Mouse (Mus musculus) liver, embryonic 14.5 days (tissue): ENCODE data around the gene Ankrd33b. TPM values are rescaled to one million over a fixed set of nuclear protein-coding genes. Genes with fewer than 3 reads are reported as not detected.

Experiments
- ATAC-seq: fragments of 200-750 bp; cut with Nextera tagmentation; 2 replicates; pipeline ENCODE4 v1.8.0; 2017; ENCODE audit warnings: moderate number of reproducible peaks, mild to moderate bottlenecking, moderate library complexity; ENCODE audit not compliant: insufficient read depth
- DNase-seq, 3 experiments: peaks; one replicate each; pipeline ENCODE4 v3.0.0-alpha.2; 2012 to 2013; ENCODE audit warnings: low read depth in 3 of 3, low spot score in 3 of 3
- H3K27ac ChIP-seq: fragments of 300-500 bp; sonication (generic); 2 replicates; pipeline ENCODE4 v1.5.1; 2014; ENCODE audit warnings: moderate library complexity, mild to moderate bottlenecking, control low read depth, inconsistent platforms
- H3K27me3 ChIP-seq: fragments of 300-500 bp; sonication (generic); 2 replicates; pipeline ENCODE4 v1.6.1; 2014; ENCODE audit warnings: mild to moderate bottlenecking, low read length, moderate library complexity; ENCODE audit not compliant: control insufficient read depth, insufficient read depth
- H3K36me3 ChIP-seq: fragments of 300-500 bp; sonication (generic); replicated peaks from 2 replicates; pipeline ENCODE4 v1.6.1; 2014; ENCODE audit warnings: low read depth; ENCODE audit not compliant: control insufficient read depth, insufficient read depth
- H3K4me1 ChIP-seq, 2 experiments: fragments of 200-500 bp in 1 of 2; fragments of 300-500 bp in 1 of 2; sonication (generic) in 1 of 2; replicated peaks; 2 replicates each; pipeline ENCODE4 v1.6.1; 2012 to 2014; ENCODE audit warnings: antibody characterized with exemption in 1 of 2, inconsistent platforms in 1 of 2, low read length in 1 of 2; ENCODE audit not compliant: control insufficient read depth in 2 of 2, insufficient read depth in 2 of 2
- H3K4me2 ChIP-seq: fragments of 300-500 bp; sonication (generic); 2 replicates; pipeline ENCODE4 v1.6.1; 2014; ENCODE audit warnings: low read depth, mild to moderate bottlenecking, control low read depth, moderate library complexity
- H3K4me3 ChIP-seq, 2 experiments: fragments of 200-500 bp in 1 of 2; fragments of 300-500 bp in 1 of 2; sonication (generic) in 1 of 2; 2 replicates each; pipeline ENCODE4 v1.5.1; 2012 to 2014; ENCODE audit warnings: low read depth in 2 of 2, low read length in 2 of 2, mild to moderate bottlenecking in 2 of 2, control low read depth in 1 of 2, inconsistent platforms in 1 of 2, moderate library complexity in 1 of 2; ENCODE audit not compliant: insufficient read depth in 1 of 2
- H3K9ac ChIP-seq: fragments of 300-500 bp; sonication (generic); replicated peaks from 2 replicates; pipeline ENCODE4 v1.6.1; 2014; ENCODE audit warnings: mild to moderate bottlenecking, control low read depth, moderate library complexity
- H3K9me3 ChIP-seq: fragments of 300-500 bp; sonication (generic); 2 replicates; pipeline ENCODE4 v1.6.1; 2016; ENCODE audit warnings: low read length, mixed read lengths; ENCODE audit not compliant: control insufficient read depth
- CTCF ChIP-seq: IDR thresholded peaks from 2 replicates; pipeline ENCODE4 v1.5.1; 2016; ENCODE audit warnings: antibody characterized with exemption, low read depth, control low read depth
- EP300 ChIP-seq: IDR thresholded peaks from 2 replicates; pipeline ENCODE4 v1.6.1; 2016; ENCODE audit warnings: antibody characterized with exemption, low read depth
- WGBS: fragments of 180-500 bp; shearing (Covaris S2); extraction: QIAGEN DNeasy Blood & Tissue Kit; methylation state at CpG from one replicate; pipeline ENCODE4 v1.1.7; 2014; ENCODE audit not compliant: insufficient replicate concordance; 5-methylcytosine and 5-hydroxymethylcytosine counted together
- polyA plus RNA-seq, 2 experiments: library from polyadenylated mRNA; depleted of rRNA in 1 of 2; stranded (reverse) in 1 of 2; unstranded in 1 of 2; fragments of >200 nt; fragmentation: Nextera tagmentation in 1 of 2; extraction: Ambion mirVana in 1 of 2; gene quantifications; 2 replicates each; pipeline versions ENCODE4 v1.2.1 to v1.2.3; 2012 to 2014

Ankrd33b gene
- polyA plus RNA-seq, 2 experiments: 0.19 to 0.27 TPM

GRCm38 (mm10) chr15:31412436-31412835 is 44.9 kb upstream of the Ankrd33b start:
- Histone ChIP-seq H3K9me3 (no peaks in the 10 kb centered on the region), H3K4me1 (peaks cover 0 to 2% of the 10 kb centered on the region in 2 experiments; a peak in 2 of 4 replicates), H3K27ac (no peak overlapping the region), H3K9ac (no peak overlapping the region), H3K27me3 (no peaks in the 10 kb centered on the region), H3K36me3 (no peaks in the 10 kb centered on the region), H3K4me2 (no peak overlapping the region), H3K4me3 (no peak overlapping the region)
- TF ChIP-seq CTCF: no peak
- TF ChIP-seq EP300: no peak
- ATAC-seq (no peak), DNase-seq (no peak)
- WGBS: 50% methylated on average over 6 of the region's 6 CpGs

- WGBS: 51% methylated on average over 4 of the region's 4 CpGs
- Histone ChIP-seq H3K9ac (no peak overlapping the region), H3K27ac (no peak overlapping the region), H3K4me2 (no peak overlapping the region), H3K4me3 (no peak overlapping the region), H3K36me3 (no peaks in the 10 kb centered on the region), H3K27me3 (no peaks in the 10 kb centered on the region), H3K4me1 (peaks cover 0 to 4% of the 10 kb centered on the region in 2 experiments; a peak in 2 of 4 replicates), H3K9me3 (no peaks in the 10 kb centered on the region)
- peak; percentile 72 for ATAC-seq
- peak in 2 of 3 experiments; percentile 16 to 26 for DNase-seq
- no peak for TF ChIP-seq EP300
- TF ChIP-seq CTCF: no peak
Observed at GRCm38 (mm10) chr15:31407490-31407889, 40.0 kb upstream of the Ankrd33b start.

DNA sequence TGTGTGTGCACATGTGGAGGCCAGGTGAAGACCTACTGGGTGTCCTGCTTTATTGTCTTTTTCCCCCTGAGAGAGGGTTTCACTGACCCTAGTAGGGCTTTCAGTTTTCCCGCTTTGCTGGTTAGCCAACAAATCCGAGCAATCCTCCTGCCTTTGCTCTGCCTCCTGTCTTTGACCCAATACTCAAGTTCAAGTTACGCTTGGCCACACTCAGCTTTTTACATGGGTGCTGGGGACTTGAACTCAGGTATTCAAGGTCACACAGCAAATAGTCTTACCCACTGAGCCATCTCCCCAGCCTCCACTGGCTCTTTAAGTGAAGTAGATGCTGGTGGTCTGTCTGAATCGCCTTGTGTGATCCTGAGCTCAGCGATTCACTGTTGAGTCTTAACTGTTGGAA is 39.4 kb upstream of the Ankrd33b start:
- Histone ChIP-seq H3K4me1 (peaks cover 0 to 4% of the 10 kb centered on the region in 2 experiments; a peak in 2 of 4 replicates), H3K36me3 (no peaks in the 10 kb centered on the region), H3K4me2 (no peak overlapping the region), H3K4me3 (no peak overlapping the region), H3K27me3 (no peaks in the 10 kb centered on the region), H3K9me3 (no peaks in the 10 kb centered on the region), H3K27ac (no peak overlapping the region), H3K9ac (no peak overlapping the region)
- no peak for TF ChIP-seq CTCF
- TF ChIP-seq EP300: no peak
- no peak for ATAC-seq
- DNase-seq: no peak
- 62% methylated on average over 5 of the region's 5 CpGs for WGBS

DNA sequence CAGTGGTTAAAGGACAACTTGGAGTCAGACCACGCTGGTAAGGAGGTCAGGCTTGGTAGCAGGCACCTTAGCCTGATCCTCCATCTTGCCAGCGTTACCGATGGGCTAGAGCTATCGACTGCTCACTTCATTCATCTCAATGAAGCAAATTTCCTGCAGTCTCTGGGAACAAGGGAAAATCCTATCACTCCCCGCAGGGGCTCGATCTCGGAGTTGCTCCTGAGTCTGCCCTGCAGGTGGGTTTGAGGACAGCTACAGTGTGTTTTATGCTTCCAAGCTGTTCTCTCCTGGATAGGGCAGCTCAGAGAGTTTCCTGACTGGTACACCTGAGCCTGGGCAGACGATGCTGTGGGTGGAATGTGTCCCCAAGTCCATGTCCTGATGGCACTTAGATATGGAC is 36.8 kb upstream of the Ankrd33b start:
- 67% methylated on average over 8 of the region's 8 CpGs for WGBS

GRCm38 (mm10) chr15:31402200-31402892 is 34.8 kb upstream of the Ankrd33b start:
- TF ChIP-seq CTCF (no peak), EP300 (no peak)
- H3K9ac ChIP-seq: no peak overlapping the region
- no peak overlapping the region for H3K4me3 ChIP-seq
- no peaks in the 10 kb centered on the region for H3K27me3 ChIP-seq
- H3K9me3 ChIP-seq: no peaks in the 10 kb centered on the region
- DNase-seq: no peak
- H3K36me3 ChIP-seq: no peaks in the 10 kb centered on the region
- ATAC-seq: no peak
- no peak overlapping the region for H3K4me2 ChIP-seq
- H3K4me1 ChIP-seq: peaks cover 0 to 2% of the 10 kb centered on the region in 2 experiments; a peak in 1 of 4 replicates
- no peak overlapping the region for H3K27ac ChIP-seq
- WGBS: 68% methylated on average over 12 of the region's 12 CpGs

More for the DNA sequence above, 36.8 kb upstream of the Ankrd33b start:
- no peaks in the 10 kb centered on the region for H3K9me3 ChIP-seq
- H3K9ac ChIP-seq: no peak overlapping the region
- H3K27me3 ChIP-seq: no peaks in the 10 kb centered on the region
- no peak for ATAC-seq
- H3K27ac ChIP-seq: no peak overlapping the region
- no peak overlapping the region for H3K4me3 ChIP-seq
- no peaks in the 10 kb centered on the region for H3K36me3 ChIP-seq
- TF ChIP-seq CTCF (no peak), EP300 (no peak)
- no peak for DNase-seq
- peaks cover 0 to 4% of the 10 kb centered on the region in 2 experiments; a peak in 2 of 4 replicates for H3K4me1 ChIP-seq
- H3K4me2 ChIP-seq: no peak overlapping the region
